Mouse (Mus musculus): ENCODE measurements at regions not wholly inside any gene's neighbourhood (a gene's known extent, or its start where the extent isn't known, plus 50 kb on each side); places are given as distances from the start of the nearest gene placed in this dataset.

- Histone ChIP-seq H3K36me3 (no peaks in the 10 kb centered on the region), H3K27me3 (no peaks in the 10 kb centered on the region), H3K4me2 (replicated peaks) (no peak overlapping the region), H3K4me1 (peaks cover 7% of the 10 kb centered on the region; the same call in 1 of the 2 replicates), H3K27ac (replicated peaks) (no peak overlapping the region), H3K4me3 (replicated peaks) (no peak overlapping the region), H3K9me3 (replicated peaks) (no peaks in the 10 kb centered on the region), H3K9ac (no peak overlapping the region)
- ATAC-seq (ENCODE audit: insufficient number of reproducible peaks, low FRiP score, low TSS enrichment, low read depth), result no peak
- 83% methylated on average over 4 of the region's 4 CpGs for WGBS
These were observed 131.7 kb upstream of the Dynlrb2 start for GRCm38 (mm10) chr8:116373063-116373462.

GRCm38 (mm10) chr8:116372574-116372973 is 132.2 kb upstream of the Dynlrb2 start:
- no peaks in the 10 kb centered on the region for H3K9me3 ChIP-seq (replicated peaks)
- H3K36me3 ChIP-seq, result no peaks in the 10 kb centered on the region
- 40% methylated on average over 3 of the region's 3 CpGs for WGBS
- H3K4me2 ChIP-seq (replicated peaks), result no peak overlapping the region
- H3K27me3 ChIP-seq, result no peaks in the 10 kb centered on the region
- ATAC-seq (ENCODE audit: insufficient number of reproducible peaks, low FRiP score, low TSS enrichment, low read depth), result no peak
- no peak overlapping the region for H3K9ac ChIP-seq
- H3K4me1 ChIP-seq, result peaks cover 7% of the 10 kb centered on the region; the same call in 1 of the 2 replicates
- no peak overlapping the region for H3K27ac ChIP-seq (replicated peaks)
- no peak overlapping the region for H3K4me3 ChIP-seq (replicated peaks)

GRCm38 (mm10) chr8:116372056-116372455 is 132.7 kb upstream of the Dynlrb2 start:
- no peak overlapping the region for H3K4me2 ChIP-seq (replicated peaks)
- no peak for ATAC-seq (ENCODE audit: insufficient number of reproducible peaks, low FRiP score, low TSS enrichment, low read depth)

GRCm38 (mm10) chr8:116367491-116367890 is 137.3 kb upstream of the Dynlrb2 start:
- 70% methylated on average over 6 of the region's 6 CpGs for WGBS
- Histone ChIP-seq H3K36me3 (no peaks in the 10 kb centered on the region), H3K27ac (replicated peaks) (no peak overlapping the region), H3K4me2 (replicated peaks) (no peak overlapping the region), H3K9ac (no peak overlapping the region), H3K27me3 (no peaks in the 10 kb centered on the region), H3K4me3 (replicated peaks) (no peak overlapping the region), H3K4me1 (no peaks in the 10 kb centered on the region), H3K9me3 (replicated peaks) (no peaks in the 10 kb centered on the region)
- ATAC-seq (ENCODE audit: insufficient number of reproducible peaks, low FRiP score, low TSS enrichment, low read depth), result no peak

More at GRCm38 (mm10) chr8:116372056-116372455, 132.7 kb upstream of the Dynlrb2 start:
- no peaks in the 10 kb centered on the region for H3K9me3 ChIP-seq (replicated peaks)
- no peaks in the 10 kb centered on the region for H3K36me3 ChIP-seq
- 78% methylated on average over 9 of the region's 9 CpGs for WGBS
- no peak overlapping the region for H3K4me3 ChIP-seq (replicated peaks)
- peaks cover 7% of the 10 kb centered on the region; the same call in 1 of the 2 replicates for H3K4me1 ChIP-seq
- H3K9ac ChIP-seq, result no peak overlapping the region
- no peaks in the 10 kb centered on the region for H3K27me3 ChIP-seq
- H3K27ac ChIP-seq (replicated peaks), result no peak overlapping the region

GRCm38 (mm10) chr8:116366706-116367105 is 138.1 kb upstream of the Dynlrb2 start:
- H3K9ac ChIP-seq, result no peak overlapping the region
- ATAC-seq (ENCODE audit: insufficient number of reproducible peaks, low FRiP score, low TSS enrichment, low read depth), result no peak

GRCm38 (mm10) chr8:116364751-116365150 is 140.0 kb upstream of the Dynlrb2 start:
- H3K4me2 ChIP-seq (replicated peaks), result no peak overlapping the region
- H3K9ac ChIP-seq, result no peak overlapping the region
- no peaks in the 10 kb centered on the region for H3K9me3 ChIP-seq (replicated peaks)
- H3K4me3 ChIP-seq (replicated peaks), result no peak overlapping the region
- 70% methylated on average over 1 of the region's 1 CpGs for WGBS
- no peaks in the 10 kb centered on the region for H3K27me3 ChIP-seq
- H3K4me1 ChIP-seq, result no peaks in the 10 kb centered on the region
- ATAC-seq (ENCODE audit: insufficient number of reproducible peaks, low FRiP score, low TSS enrichment, low read depth), result no peak
- no peaks in the 10 kb centered on the region for H3K36me3 ChIP-seq
- no peak overlapping the region for H3K27ac ChIP-seq (replicated peaks)

More at GRCm38 (mm10) chr8:116366706-116367105, 138.1 kb upstream of the Dynlrb2 start:
- Histone ChIP-seq H3K4me3 (replicated peaks) (no peak overlapping the region), H3K4me2 (replicated peaks) (no peak overlapping the region), H3K36me3 (no peaks in the 10 kb centered on the region), H3K9me3 (replicated peaks) (no peaks in the 10 kb centered on the region), H3K27ac (replicated peaks) (no peak overlapping the region), H3K4me1 (no peaks in the 10 kb centered on the region), H3K27me3 (no peaks in the 10 kb centered on the region)
- WGBS, result 68% methylated on average over 3 of the region's 3 CpGs

GRCm38 (mm10) chr8:116364172-116364571 is 140.6 kb upstream of the Dynlrb2 start:
- Histone ChIP-seq H3K4me3 (replicated peaks) (no peak overlapping the region), H3K27me3 (no peaks in the 10 kb centered on the region), H3K9me3 (replicated peaks) (no peaks in the 10 kb centered on the region), H3K9ac (no peak overlapping the region), H3K4me2 (replicated peaks) (no peak overlapping the region), H3K27ac (replicated peaks) (no peak overlapping the region), H3K4me1 (no peaks in the 10 kb centered on the region), H3K36me3 (no peaks in the 10 kb centered on the region)
- no peak for ATAC-seq (ENCODE audit: insufficient number of reproducible peaks, low FRiP score, low TSS enrichment, low read depth)
- WGBS, result 69% methylated on average over 2 of the region's 2 CpGs

GRCm38 (mm10) chr8:116362351-116362750 is 142.4 kb upstream of the Dynlrb2 start:
- no peak overlapping the region for H3K4me2 ChIP-seq (replicated peaks)

GRCm38 (mm10) chr8:116359761-116360160 is 145.0 kb upstream of the Dynlrb2 start:
- no peak overlapping the region for H3K27ac ChIP-seq (replicated peaks)
- no peak overlapping the region for H3K4me2 ChIP-seq (replicated peaks)
- no peaks in the 10 kb centered on the region for H3K27me3 ChIP-seq
- no peak for ATAC-seq (ENCODE audit: insufficient number of reproducible peaks, low FRiP score, low TSS enrichment, low read depth)
- H3K9me3 ChIP-seq (replicated peaks), result no peaks in the 10 kb centered on the region
- no peak overlapping the region for H3K9ac ChIP-seq
- no peaks in the 10 kb centered on the region for H3K36me3 ChIP-seq
- WGBS, result 82% methylated on average over 4 of the region's 4 CpGs
- no peak overlapping the region for H3K4me3 ChIP-seq (replicated peaks)
- no peaks in the 10 kb centered on the region for H3K4me1 ChIP-seq

More at GRCm38 (mm10) chr8:116362351-116362750, 142.4 kb upstream of the Dynlrb2 start:
- no peak overlapping the region for H3K27ac ChIP-seq (replicated peaks)
- no peak overlapping the region for H3K9ac ChIP-seq
- no peaks in the 10 kb centered on the region for H3K27me3 ChIP-seq
- no peak for ATAC-seq (ENCODE audit: insufficient number of reproducible peaks, low FRiP score, low TSS enrichment, low read depth)
- H3K9me3 ChIP-seq (replicated peaks), result no peaks in the 10 kb centered on the region
- WGBS, result 52% methylated on average over 4 of the region's 4 CpGs
- no peak overlapping the region for H3K4me3 ChIP-seq (replicated peaks)
- H3K36me3 ChIP-seq, result no peaks in the 10 kb centered on the region
- no peaks in the 10 kb centered on the region for H3K4me1 ChIP-seq

GRCm38 (mm10) chr8:116354756-116355155 is 150.0 kb upstream of the Dynlrb2 start:
- Histone ChIP-seq H3K27ac (replicated peaks) (no peak overlapping the region), H3K4me3 (replicated peaks) (no peak overlapping the region)
- no peak for ATAC-seq (ENCODE audit: insufficient number of reproducible peaks, low FRiP score, low TSS enrichment, low read depth)

GRCm38 (mm10) chr8:116353911-116354310 is 150.9 kb upstream of the Dynlrb2 start:
- no peak overlapping the region for H3K27ac ChIP-seq (replicated peaks)
- H3K27me3 ChIP-seq, result no peaks in the 10 kb centered on the region
- H3K9ac ChIP-seq, result no peak overlapping the region
- WGBS, result 92% methylated on average over 5 of the region's 5 CpGs
- no peak overlapping the region for H3K4me3 ChIP-seq (replicated peaks)
- no peak overlapping the region for H3K4me2 ChIP-seq (replicated peaks)
- no peak for ATAC-seq (ENCODE audit: insufficient number of reproducible peaks, low FRiP score, low TSS enrichment, low read depth)
- H3K9me3 ChIP-seq (replicated peaks), result no peaks in the 10 kb centered on the region
- no peaks in the 10 kb centered on the region for H3K36me3 ChIP-seq
- no peaks in the 10 kb centered on the region for H3K4me1 ChIP-seq

More at GRCm38 (mm10) chr8:116354756-116355155, 150.0 kb upstream of the Dynlrb2 start:
- Histone ChIP-seq H3K4me1 (no peaks in the 10 kb centered on the region), H3K9me3 (replicated peaks) (no peaks in the 10 kb centered on the region), H3K9ac (no peak overlapping the region), H3K4me2 (replicated peaks) (no peak overlapping the region), H3K27me3 (no peaks in the 10 kb centered on the region), H3K36me3 (no peaks in the 10 kb centered on the region)
- WGBS, result 72% methylated on average over 6 of the region's 6 CpGs

GRCm38 (mm10) chr8:116352635-116353034 is 152.1 kb upstream of the Dynlrb2 start:
- H3K4me3 ChIP-seq (replicated peaks), result no peak overlapping the region
- ATAC-seq (ENCODE audit: insufficient number of reproducible peaks, low FRiP score, low TSS enrichment, low read depth), result no peak
- H3K27ac ChIP-seq (replicated peaks), result no peak overlapping the region
- no peaks in the 10 kb centered on the region for H3K4me1 ChIP-seq
- 83% methylated on average over 2 of the region's 2 CpGs for WGBS
- H3K4me2 ChIP-seq (replicated peaks), result no peak overlapping the region
- no peak overlapping the region for H3K9ac ChIP-seq
- H3K27me3 ChIP-seq, result no peaks in the 10 kb centered on the region
- H3K36me3 ChIP-seq, result no peaks in the 10 kb centered on the region
- no peaks in the 10 kb centered on the region for H3K9me3 ChIP-seq (replicated peaks)
